Mouse (Mus musculus) embryo, embryonic 11 days (tissue): Measurements from ENCODE around the gene Tns1.
A peak's percentile ranks its signal among the peaks of the same experiment; 100 is the strongest.

Experiments
- DNase-seq: peaks from one replicate; pipeline ENCODE4 v3.0.0-alpha.2; 2015

Gene Tns1

GRCm38 (mm10) chr1:73951178-73951577, 173.1 kb downstream of the Tns1 start:
- no peak for DNase-seq

- peak; percentile 26 for DNase-seq
Observed at GRCm38 (mm10) chr1:73948757-73949156, 175.5 kb downstream of the Tns1 start.

- no peak for DNase-seq
Observed at GRCm38 (mm10) chr1:73947525-73948304, 176.5 kb downstream of the Tns1 start.

- no peak for DNase-seq
Observed at GRCm38 (mm10) chr1:73946701-73947100, 177.5 kb downstream of the Tns1 start.

- DNase-seq: no peak
Observed at GRCm38 (mm10) chr1:73944393-73944792, 179.9 kb downstream of the Tns1 start.

GRCm38 (mm10) chr1:73943667-73944289, 180.5 kb downstream of the Tns1 start:
- no peak for DNase-seq

- DNase-seq: no peak
Observed at GRCm38 (mm10) chr1:73943255-73943654, 181.0 kb downstream of the Tns1 start.

GRCm38 (mm10) chr1:73942243-73942642, 182.0 kb downstream of the Tns1 start:
- peak; percentile 36 for DNase-seq

- DNase-seq: no peak
Observed at GRCm38 (mm10) chr1:73941697-73942096, 182.6 kb downstream of the Tns1 start.

GRCm38 (mm10) chr1:73940491-73941204, 183.6 kb downstream of the Tns1 start:
- no peak for DNase-seq

- DNase-seq: no peak
Observed at GRCm38 (mm10) chr1:73938597-73938996, 185.7 kb downstream of the Tns1 start.

GRCm38 (mm10) chr1:73937805-73938204, 186.4 kb downstream of the Tns1 start:
- no peak for DNase-seq

- no peak for DNase-seq
Observed at GRCm38 (mm10) chr1:73936537-73936936, 187.7 kb downstream of the Tns1 start.

- DNase-seq: no peak
Observed at GRCm38 (mm10) chr1:73935442-73936080, 188.7 kb downstream of the Tns1 start.

- DNase-seq: no peak
Observed at GRCm38 (mm10) chr1:73933146-73933490, 191.1 kb downstream of the Tns1 start.

- no peak for DNase-seq
Observed at GRCm38 (mm10) chr1:73932421-73933145, 191.7 kb downstream of the Tns1 start.

GRCm38 (mm10) chr1:73931851-73932250, 192.4 kb downstream of the Tns1 start:
- no peak for DNase-seq

GRCm38 (mm10) chr1:73930411-73931134, 193.7 kb downstream of the Tns1 start:
- no peak for DNase-seq

- no peak for DNase-seq
Observed at GRCm38 (mm10) chr1:73929952-73930329, 194.3 kb downstream of the Tns1 start.

- DNase-seq: peak; percentile 39
Observed at GRCm38 (mm10) chr1:73929211-73929951, 194.9 kb downstream of the Tns1 start.

GRCm38 (mm10) chr1:73928385-73928784, 195.9 kb downstream of the Tns1 start:
- no peak for DNase-seq
